Mouse (Mus musculus) heart, postnatal 36 days (tissue): ENCODE measurements around the gene Bbox1. TPM values are rescaled to one million over a fixed set of nuclear protein-coding genes. Genes with fewer than 3 reads are reported as not detected.

ENCODE experiments used
- DNase-seq, 2 experiments: peaks; one replicate each; pipeline ENCODE4 v3.0.0; 2021 to 2022
- intact Hi-C: fragments of 180-260 bp; cut with DNase I; formaldehyde crosslinking; loops from one replicate; pipeline ENCODE4 v1.15.1; 2025
- total RNA-seq, 2 experiments: library from RNA; stranded (reverse); gene quantifications; 2 replicates each; pipeline ENCODE4 v1.2.3; 2021

Bbox1 gene
- not detected for total RNA-seq

GRCm38 (mm10) chr2:110314509-110315155 is at the start of gene Bbox1:
Bbox1 (minus strand) TSS chr2:110314560.
- intact Hi-C loops = no loop called here

GRCm38 (mm10) chr2:110363855-110364254 is 49.5 kb upstream of the Bbox1 start:
- DNase-seq = no peak
- intact Hi-C loops = loop anchor here (5.0 to 10.0 kb wide), 3 partner anchors 137 to 459 kb away; no protein-coding TSS in a partner anchor

More at GRCm38 (mm10) chr2:110314509-110315155, at the start of gene Bbox1:
- DNase-seq = peak; percentile 9 to 13

GRCm38 (mm10) chr2:110362432-110363283 is 48.3 kb upstream of the Bbox1 start, which contains the start of gene Fibin:
Fibin (minus strand) TSS chr2:110363183.
- intact Hi-C loops = loop anchor here (5.0 to 10.0 kb wide), 3 partner anchors 135 to 458 kb away; no protein-coding TSS in a partner anchor

GRCm38 (mm10) chr2:110353302-110353970 is 39.1 kb upstream of the Bbox1 start:
- no peak for DNase-seq
- intact Hi-C loops = no loop called here

More at GRCm38 (mm10) chr2:110362432-110363283, 48.3 kb upstream of the Bbox1 start, which contains the start of gene Fibin:
- peak; percentile 56 to 74 for DNase-seq

GRCm38 (mm10) chr2:110351843-110352251 is 37.5 kb upstream of the Bbox1 start:
- intact Hi-C loops = no loop called here
- no peak for DNase-seq

GRCm38 (mm10) chr2:110351406-110351805 is 37.0 kb upstream of the Bbox1 start:
- no peak for DNase-seq
- intact Hi-C loops = no loop called here

- intact Hi-C loops = no loop called here
- DNase-seq = no peak
Measured at GRCm38 (mm10) chr2:110328953-110329352, 14.6 kb upstream of the Bbox1 start.

GRCm38 (mm10) chr2:110319949-110320348 is 5.6 kb upstream of the Bbox1 start:
- peak in 1 of 2 experiments; percentile 3 for DNase-seq
- intact Hi-C loops = no loop called here

- DNase-seq = no peak
- intact Hi-C loops = no loop called here
Measured at GRCm38 (mm10) chr2:110319266-110319665, 4.9 kb upstream of the Bbox1 start.

GRCm38 (mm10) chr2:110318719-110319118 is 4.4 kb upstream of the Bbox1 start:
- DNase-seq = no peak
- intact Hi-C loops = no loop called here

GRCm38 (mm10) chr2:110316116-110316883 is 1.9 kb upstream of the Bbox1 start:
- no peak for DNase-seq
- intact Hi-C loops = no loop called here

GRCm38 (mm10) chr2:110314074-110314473 is 286 bp downstream of the Bbox1 start:
- intact Hi-C loops = no loop called here
- DNase-seq = no peak

GRCm38 (mm10) chr2:110313305-110313824 is 995 bp downstream of the Bbox1 start:
- intact Hi-C loops = no loop called here
- DNase-seq = no peak

GRCm38 (mm10) chr2:110305358-110306283 is 8.7 kb downstream of the Bbox1 start:
- intact Hi-C loops = no loop called here
- no peak for DNase-seq

- intact Hi-C loops = no loop called here
Measured at GRCm38 (mm10) chr2:110302261-110302660, 12.1 kb downstream of the Bbox1 start.

GRCm38 (mm10) chr2:110301314-110301713 is 13.0 kb downstream of the Bbox1 start:
- intact Hi-C loops = no loop called here
- no peak for DNase-seq

More at GRCm38 (mm10) chr2:110302261-110302660, 12.1 kb downstream of the Bbox1 start:
- DNase-seq = no peak

GRCm38 (mm10) chr2:110294927-110295326 is 19.4 kb downstream of the Bbox1 start:
- intact Hi-C loops = no loop called here
- no peak for DNase-seq

- DNase-seq = no peak
- intact Hi-C loops = no loop called here
Measured at GRCm38 (mm10) chr2:110287959-110288358, 26.4 kb downstream of the Bbox1 start.
